Mouse (Mus musculus) stomach, embryonic 16.5 days (tissue): Measurements from ENCODE around the gene Serpina5. TPM values are rescaled to one million over a fixed set of nuclear protein-coding genes. Genes with fewer than 3 reads are reported as not detected.
"Not testable (repeated sequence)": the region's sequence is repeated elsewhere in the genome, so short reads cannot be mapped to it uniquely, and the experiment has no call there.

Experiments
- ATAC-seq: fragments of 200-750 bp; cut with Nextera tagmentation; 2 replicates; pipeline ENCODE4 v1.8.0; 2017; ENCODE audit warnings: moderate number of reproducible peaks, moderate TSS enrichment; ENCODE audit not compliant: insufficient read depth, low FRiP score
- H3K27ac ChIP-seq: fragments of 300-500 bp; sonication (generic); 2 replicates; pipeline ENCODE4 v1.5.1; 2014; ENCODE audit warnings: low read length
- H3K27me3 ChIP-seq: fragments of 300-500 bp; sonication (generic); 2 replicates; pipeline ENCODE4 v1.6.1; 2014; ENCODE audit warnings: low read length, control low read depth, mixed read lengths; ENCODE audit not compliant: control insufficient read depth, insufficient read depth
- H3K36me3 ChIP-seq: fragments of 300-500 bp; sonication (generic); 2 replicates; pipeline ENCODE4 v1.6.1; 2014; ENCODE audit warnings: low read length; ENCODE audit not compliant: control insufficient read depth, insufficient read depth
- H3K4me1 ChIP-seq: fragments of 300-500 bp; sonication (generic); 2 replicates; pipeline ENCODE4 v1.6.1; 2014; ENCODE audit warnings: low read length, control low read depth, mixed read lengths; ENCODE audit not compliant: control insufficient read depth, insufficient read depth
- H3K4me2 ChIP-seq: fragments of 300-500 bp; sonication (generic); 2 replicates; pipeline ENCODE4 v1.6.1; 2014; ENCODE audit warnings: low read depth, low read length, mixed read lengths
- H3K4me3 ChIP-seq: fragments of 300-500 bp; sonication (generic); replicated peaks from 2 replicates; pipeline ENCODE4 v1.5.1; 2014; ENCODE audit warnings: mild to moderate bottlenecking, low read length
- H3K9ac ChIP-seq: fragments of 300-500 bp; sonication (generic); 2 replicates; pipeline ENCODE4 v1.6.1; 2014; ENCODE audit warnings: low read length
- H3K9me3 ChIP-seq: fragments of 300-500 bp; sonication (generic); replicated peaks from 2 replicates; pipeline ENCODE4 v1.6.1; 2016; ENCODE audit warnings: low read length, control low read depth; ENCODE audit not compliant: control insufficient read depth
- WGBS: fragments of 180-500 bp; shearing (Covaris S2); extraction: QIAGEN DNeasy Blood & Tissue Kit; methylation state at CpG from one replicate; pipeline ENCODE4 v1.1.7; 2014; 5-methylcytosine and 5-hydroxymethylcytosine counted together
- polyA plus RNA-seq: library from polyadenylated mRNA; unstranded; fragments of >200 nt; fragmentation: Nextera tagmentation; extraction: Ambion mirVana; gene quantifications from 2 replicates; pipeline ENCODE4 v1.2.1, GENCODE M21; 2015

The Serpina5 gene
- polyA plus RNA-seq, 1 experiment from 2014 or later, result not detected

DNA sequence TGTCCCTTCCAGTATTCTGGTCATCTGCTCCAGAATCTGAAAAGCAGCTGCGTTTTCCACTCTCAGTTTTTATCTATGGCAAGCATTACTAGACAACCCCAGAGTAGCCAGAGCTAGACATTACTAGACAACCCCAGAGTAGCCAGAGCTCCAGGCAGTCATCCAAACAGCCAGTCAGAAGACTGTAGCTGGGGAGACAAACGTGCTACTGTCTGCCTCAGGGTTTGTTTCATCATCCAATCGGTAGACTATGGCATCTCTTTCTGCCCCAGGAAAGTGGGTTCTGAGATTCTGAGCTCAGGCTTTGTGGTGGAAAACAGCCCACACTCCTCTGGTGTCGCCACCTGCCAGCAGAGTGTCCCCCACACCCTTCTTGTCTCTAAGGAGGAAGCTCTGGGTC, 33.4 kb upstream of the Serpina5 start:
- no peak overlapping the region for H3K27ac ChIP-seq
- peak overlapping the region; percentile 35 for H3K4me2 ChIP-seq
- 30% methylated on average over 4 of the region's 4 CpGs for WGBS
- H3K36me3 ChIP-seq, result no peaks in the 10 kb centered on the region
- no peaks in the 10 kb centered on the region for H3K9me3 ChIP-seq
- 0 out of 2 replicates have a peak, but pooled peaks have one; percentile 59 for ATAC-seq
- H3K27me3 ChIP-seq, result no peaks in the 10 kb centered on the region
- H3K4me1 ChIP-seq, result no peaks in the 10 kb centered on the region
- H3K9ac ChIP-seq, result peak overlapping the region; percentile 55
- peak overlapping the region; percentile 31 for H3K4me3 ChIP-seq

DNA sequence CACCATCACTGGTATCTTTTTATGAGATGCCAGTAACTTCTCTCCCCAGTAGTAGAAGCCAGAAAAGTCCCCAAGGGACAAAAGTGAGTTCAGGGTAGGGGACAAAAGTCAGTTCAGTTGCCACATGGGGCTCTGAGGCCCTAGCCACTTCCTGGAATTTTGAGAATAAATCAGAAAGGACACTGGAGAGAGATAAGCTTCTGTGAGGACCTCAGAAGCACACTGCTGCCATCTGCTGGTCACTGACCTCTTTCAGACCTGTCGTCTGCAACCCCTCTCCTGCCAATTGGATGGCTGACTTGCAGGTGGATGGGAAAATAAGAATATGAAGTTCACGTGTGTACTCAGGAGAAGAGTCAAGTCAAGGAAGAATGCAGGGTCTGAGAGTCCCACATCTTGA, 31.3 kb upstream of the Serpina5 start:
- Histone ChIP-seq H3K4me3 (no peak overlapping the region), H3K4me2 (no peak overlapping the region), H3K4me1 (no peaks in the 10 kb centered on the region), H3K36me3 (no peaks in the 10 kb centered on the region), H3K9me3 (no peaks in the 10 kb centered on the region), H3K9ac (no peak overlapping the region), H3K27me3 (no peaks in the 10 kb centered on the region), H3K27ac (no peak overlapping the region)
- 2% methylated on average over 2 of the region's 2 CpGs for WGBS
- ATAC-seq, result no peak

DNA sequence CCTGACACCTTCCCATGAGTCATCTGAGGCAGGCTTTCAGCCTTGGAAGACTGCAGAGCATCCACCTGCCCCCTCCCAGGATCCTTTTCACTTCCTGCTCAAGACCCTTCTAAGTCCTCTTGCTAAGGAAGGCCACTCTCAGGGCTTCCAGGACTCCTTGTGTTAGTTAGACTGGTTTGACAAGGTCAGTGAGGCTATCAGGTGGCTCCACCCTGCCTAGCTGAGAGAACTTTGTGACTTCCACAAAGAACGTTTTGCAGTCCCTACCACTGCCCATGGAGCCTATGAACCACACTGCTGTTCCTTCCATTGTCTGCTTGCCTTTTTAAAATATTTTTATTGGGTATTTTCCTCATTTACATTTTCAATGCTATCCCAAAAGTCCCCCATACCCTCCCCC, 29.2 kb upstream of the Serpina5 start:
- H3K4me2 ChIP-seq, result no peak overlapping the region
- no peak overlapping the region for H3K27ac ChIP-seq
- WGBS, result 17% methylated on average over 1 of the region's 1 CpGs
- peak; percentile 43; the same call in 1 of the 2 replicates for ATAC-seq
- H3K9ac ChIP-seq, result no peak overlapping the region
- H3K4me1 ChIP-seq, result no peaks in the 10 kb centered on the region
- no peaks in the 10 kb centered on the region for H3K36me3 ChIP-seq
- no peaks in the 10 kb centered on the region for H3K9me3 ChIP-seq
- no peak overlapping the region for H3K4me3 ChIP-seq
- H3K27me3 ChIP-seq, result no peaks in the 10 kb centered on the region

DNA sequence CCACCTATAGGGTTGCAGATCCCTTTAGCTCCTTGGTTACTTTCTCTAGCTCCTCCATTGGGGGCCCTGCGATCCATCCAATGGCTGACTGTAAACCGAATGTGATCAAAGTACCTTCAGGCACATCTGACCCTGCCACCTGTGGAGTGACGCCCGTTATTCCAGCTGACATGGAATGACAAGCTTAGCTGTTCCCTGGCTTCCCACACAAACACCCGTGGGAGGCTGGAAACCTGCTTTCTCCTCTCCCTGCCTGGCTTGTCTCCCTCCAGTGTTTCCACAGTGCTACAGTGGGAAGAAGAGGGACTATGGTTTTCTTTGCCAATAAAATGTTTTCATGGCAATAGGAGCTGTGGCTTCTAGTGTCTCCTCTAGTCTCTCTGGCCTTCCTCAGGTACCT, 28.6 kb upstream of the Serpina5 start:
- H3K27ac ChIP-seq, result no peak overlapping the region
- H3K27me3 ChIP-seq, result no peaks in the 10 kb centered on the region
- no peak overlapping the region for H3K4me3 ChIP-seq
- H3K36me3 ChIP-seq, result no peaks in the 10 kb centered on the region
- no peak overlapping the region for H3K9ac ChIP-seq
- no peak overlapping the region for H3K4me2 ChIP-seq
- H3K4me1 ChIP-seq, result no peaks in the 10 kb centered on the region
- no peaks in the 10 kb centered on the region for H3K9me3 ChIP-seq
- no peak for ATAC-seq
- WGBS, result 61% methylated on average over 5 of the region's 5 CpGs

DNA sequence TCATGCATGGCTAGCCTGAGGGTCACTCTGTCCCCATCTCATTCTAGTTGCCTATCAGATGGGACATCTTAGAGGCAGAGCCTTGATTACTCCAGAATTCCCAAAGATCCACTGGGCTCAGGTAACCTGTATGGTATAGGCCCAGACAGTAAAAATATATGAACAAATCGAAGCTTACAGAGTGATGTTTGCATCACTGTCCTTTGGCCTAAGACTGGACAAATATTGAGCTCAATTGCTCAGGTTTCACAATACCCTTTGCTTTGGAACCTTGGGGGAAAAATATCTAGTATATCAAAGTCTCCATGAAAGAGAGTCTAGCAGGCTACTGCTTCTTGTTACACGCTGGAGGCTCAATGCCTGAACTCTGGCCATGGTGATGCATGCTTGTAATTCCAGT, 10.8 kb upstream of the Serpina5 start:
- H3K9me3 ChIP-seq, result no peaks in the 10 kb centered on the region
- H3K27me3 ChIP-seq, result no peaks in the 10 kb centered on the region
- no peaks in the 10 kb centered on the region for H3K4me1 ChIP-seq
- no peak for ATAC-seq
- 73% methylated on average over 2 of the region's 2 CpGs for WGBS
- H3K4me2 ChIP-seq, result no peak overlapping the region
- H3K4me3 ChIP-seq, result no peak overlapping the region
- no peak overlapping the region for H3K9ac ChIP-seq
- H3K27ac ChIP-seq, result no peak overlapping the region
- no peaks in the 10 kb centered on the region for H3K36me3 ChIP-seq

DNA sequence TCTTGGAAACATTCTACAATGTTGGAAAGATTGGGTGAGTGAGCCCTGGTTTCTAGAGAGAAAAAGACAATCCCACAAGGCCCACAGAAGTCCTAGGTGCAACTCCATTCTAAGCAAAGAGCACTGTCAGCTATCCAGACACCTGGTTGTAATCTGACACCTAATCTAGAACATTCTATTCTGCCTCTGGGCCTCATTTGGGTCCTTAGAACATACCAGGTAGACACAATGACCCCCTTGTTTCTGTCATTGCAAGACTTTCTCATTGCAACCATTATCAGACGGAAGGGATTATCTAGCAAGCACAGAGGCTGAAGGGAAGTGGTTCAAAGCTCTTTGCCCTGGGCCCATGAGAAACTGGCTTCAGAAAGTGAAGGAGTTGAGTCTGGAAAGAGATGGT, 9.6 kb upstream of the Serpina5 start:
- Histone ChIP-seq H3K27me3 (no peaks in the 10 kb centered on the region), H3K9ac (no peak overlapping the region), H3K36me3 (no peaks in the 10 kb centered on the region), H3K27ac (no peak overlapping the region), H3K9me3 (no peaks in the 10 kb centered on the region), H3K4me1 (no peaks in the 10 kb centered on the region), H3K4me2 (no peak overlapping the region), H3K4me3 (no peak overlapping the region)
- no peak for ATAC-seq
- 76% methylated on average over 1 of the region's 1 CpGs for WGBS

DNA sequence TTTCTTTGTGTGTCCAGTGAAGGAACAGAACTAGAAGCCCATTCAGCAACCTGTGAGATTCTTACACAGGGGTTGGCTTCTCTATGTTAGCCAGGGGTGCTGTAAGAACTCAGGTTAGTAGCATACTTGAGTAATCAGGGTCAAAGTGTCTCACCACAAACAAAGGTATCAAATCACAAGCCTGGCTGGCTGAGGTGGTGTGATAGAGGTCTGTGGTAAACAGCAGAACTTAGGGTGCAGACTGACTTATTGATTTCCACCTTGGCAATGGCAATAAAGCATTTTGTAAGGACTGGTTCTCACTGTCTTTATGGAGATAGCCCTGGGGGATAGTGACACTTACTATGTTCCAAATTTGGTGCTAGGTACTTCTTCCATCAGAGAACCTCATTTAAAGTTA, 4.9 kb downstream of the Serpina5 start:
- H3K9me3 ChIP-seq, result no peaks in the 10 kb centered on the region
- no peak overlapping the region for H3K4me2 ChIP-seq
- H3K4me3 ChIP-seq, result no peak overlapping the region
- no peak overlapping the region for H3K27ac ChIP-seq
- H3K36me3 ChIP-seq, result no peaks in the 10 kb centered on the region
- no peaks in the 10 kb centered on the region for H3K27me3 ChIP-seq
- no peak overlapping the region for H3K9ac ChIP-seq
- H3K4me1 ChIP-seq, result no peaks in the 10 kb centered on the region
- no peak for ATAC-seq

DNA sequence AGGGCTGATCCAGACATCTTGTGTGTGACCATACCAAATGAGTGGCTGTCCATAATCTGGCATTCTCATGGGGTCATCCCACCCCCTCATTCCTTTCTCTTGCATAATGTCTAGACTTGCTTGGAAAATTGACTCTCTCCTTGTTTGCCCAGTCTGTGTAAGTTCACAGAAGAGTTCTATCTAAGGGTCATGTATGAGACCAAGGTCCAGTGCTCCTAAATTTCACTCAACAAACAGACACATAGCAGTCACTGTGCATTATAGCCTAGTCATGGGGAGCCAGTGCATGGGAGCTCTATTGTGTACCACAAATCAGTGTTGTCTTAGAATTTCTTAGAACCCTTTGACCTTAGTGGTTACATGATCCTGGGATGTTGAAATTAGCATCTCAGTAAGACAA, 6.0 kb downstream of the Serpina5 start:
- no peaks in the 10 kb centered on the region for H3K27me3 ChIP-seq
- no peaks in the 10 kb centered on the region for H3K36me3 ChIP-seq
- no peaks in the 10 kb centered on the region for H3K9me3 ChIP-seq
- H3K9ac ChIP-seq, result no peak overlapping the region
- H3K27ac ChIP-seq, result no peak overlapping the region
- no peaks in the 10 kb centered on the region for H3K4me1 ChIP-seq
- H3K4me2 ChIP-seq, result no peak overlapping the region
- no peak for ATAC-seq
- no peak overlapping the region for H3K4me3 ChIP-seq

DNA sequence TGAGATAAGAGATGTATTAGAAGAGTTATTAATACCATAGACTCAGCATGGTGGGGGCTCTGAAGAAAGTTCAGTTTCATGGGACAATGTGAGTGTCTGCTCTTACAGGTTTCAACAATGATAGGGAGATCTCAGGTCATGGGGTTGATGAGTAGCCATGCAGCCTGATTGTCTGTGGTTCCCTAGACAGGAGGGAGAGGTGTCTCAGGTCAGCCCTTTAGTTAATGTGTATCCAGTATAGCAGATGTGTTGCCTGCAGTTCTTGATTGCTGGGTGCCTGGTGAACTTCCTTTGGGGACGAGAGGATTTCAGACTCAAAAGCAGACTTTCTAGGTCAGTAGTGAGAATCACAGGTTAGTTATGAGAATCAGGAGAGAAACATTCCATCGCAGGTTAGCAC, 7.6 kb downstream of the Serpina5 start:
- Histone ChIP-seq H3K4me2 (no peak overlapping the region), H3K9ac (no peak overlapping the region), H3K36me3 (no peaks in the 10 kb centered on the region), H3K27ac (no peak overlapping the region), H3K27me3 (no peaks in the 10 kb centered on the region), H3K4me3 (no peak overlapping the region), H3K4me1 (no peaks in the 10 kb centered on the region), H3K9me3 (no peaks in the 10 kb centered on the region)
- no peak for ATAC-seq
- WGBS, result 71% methylated on average over 2 of the region's 2 CpGs

DNA sequence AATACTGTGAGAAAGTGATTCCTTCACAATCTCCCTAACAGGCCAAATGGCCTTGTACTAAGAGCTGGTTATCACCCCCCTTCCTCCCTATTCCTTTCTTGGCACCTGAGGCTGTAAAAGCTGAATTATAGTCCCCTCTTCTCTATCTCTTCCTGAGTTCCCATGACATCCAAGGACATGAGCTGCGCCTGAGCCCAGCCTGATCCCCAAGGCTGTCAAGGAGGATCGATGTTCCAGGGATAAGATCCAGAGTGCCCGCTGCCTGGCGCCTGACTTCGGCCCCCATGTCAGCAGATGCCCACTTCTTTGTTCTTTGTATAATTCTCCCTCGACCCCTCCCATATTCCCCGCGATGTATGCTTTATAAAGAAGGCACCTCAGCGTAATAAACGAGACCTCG, 11.4 kb downstream of the Serpina5 start, which contains the start of gene Serpina3a:
Serpina3a (plus strand) TSS at position 392 of the 400 bp plus-strand sequence.
- not testable (repeated sequence) for H3K4me3 ChIP-seq, H3K9me3 ChIP-seq, H3K4me1 ChIP-seq, ATAC-seq, H3K9ac ChIP-seq, H3K27ac ChIP-seq, H3K36me3 ChIP-seq, H3K27me3 ChIP-seq, H3K4me2 ChIP-seq
- WGBS, result 88% methylated on average over 11 of the region's 11 CpGs
